Mouse (Mus musculus) layer of hippocampus, adult 2 months (tissue): ENCODE measurements at regions not wholly inside any gene's neighbourhood (a gene's known extent, or its start where the extent isn't known, plus 50 kb on each side); places are given as distances from the start of the nearest gene placed in this dataset.

Experiments
- DNase-seq, 2 experiments: peaks; one replicate each; pipeline ENCODE4 v3.0.0; 2022; ENCODE audit warnings: low spot score in 2 of 2
- H3K27ac ChIP-seq: fragments of 200-600 bp; 2 replicates; pipeline ENCODE4 v1.8.1; 2022
- H3K4me3 ChIP-seq: fragments of 200-600 bp; 2 replicates; pipeline ENCODE4 v1.8.1; 2022; ENCODE audit warnings: mild to moderate bottlenecking
- CTCF ChIP-seq: fragments of 200-600 bp; conservative IDR thresholded peaks from 2 replicates; pipeline ENCODE4 v1.8.1; 2022; ENCODE audit warnings: antibody characterized with exemption, mild to moderate bottlenecking, moderate library complexity

GRCm38 (mm10) chr12:77074602-77075001, 112.6 kb upstream of the Max start:
- DNase-seq, result no peak
- TF ChIP-seq CTCF, result no peak
- Histone ChIP-seq H3K4me3 (no peak overlapping the region), H3K27ac (no peak overlapping the region)

- no peak for DNase-seq
- Histone ChIP-seq H3K27ac (no peak overlapping the region), H3K4me3 (no peak overlapping the region)
- TF ChIP-seq CTCF, result no peak
Measured at GRCm38 (mm10) chr12:77071700-77072099, 109.7 kb upstream of the Max start.

GRCm38 (mm10) chr12:77067938-77068337, 105.9 kb upstream of the Max start:
- no peak overlapping the region for H3K27ac ChIP-seq
- TF ChIP-seq CTCF, result no peak
- no peak overlapping the region for H3K4me3 ChIP-seq
- DNase-seq, result no peak

GRCm38 (mm10) chr12:77067115-77067514, 105.1 kb upstream of the Max start:
- no peak for TF ChIP-seq CTCF
- no peak overlapping the region for H3K27ac ChIP-seq
- no peak for DNase-seq
- H3K4me3 ChIP-seq, result no peak overlapping the region

DNA sequence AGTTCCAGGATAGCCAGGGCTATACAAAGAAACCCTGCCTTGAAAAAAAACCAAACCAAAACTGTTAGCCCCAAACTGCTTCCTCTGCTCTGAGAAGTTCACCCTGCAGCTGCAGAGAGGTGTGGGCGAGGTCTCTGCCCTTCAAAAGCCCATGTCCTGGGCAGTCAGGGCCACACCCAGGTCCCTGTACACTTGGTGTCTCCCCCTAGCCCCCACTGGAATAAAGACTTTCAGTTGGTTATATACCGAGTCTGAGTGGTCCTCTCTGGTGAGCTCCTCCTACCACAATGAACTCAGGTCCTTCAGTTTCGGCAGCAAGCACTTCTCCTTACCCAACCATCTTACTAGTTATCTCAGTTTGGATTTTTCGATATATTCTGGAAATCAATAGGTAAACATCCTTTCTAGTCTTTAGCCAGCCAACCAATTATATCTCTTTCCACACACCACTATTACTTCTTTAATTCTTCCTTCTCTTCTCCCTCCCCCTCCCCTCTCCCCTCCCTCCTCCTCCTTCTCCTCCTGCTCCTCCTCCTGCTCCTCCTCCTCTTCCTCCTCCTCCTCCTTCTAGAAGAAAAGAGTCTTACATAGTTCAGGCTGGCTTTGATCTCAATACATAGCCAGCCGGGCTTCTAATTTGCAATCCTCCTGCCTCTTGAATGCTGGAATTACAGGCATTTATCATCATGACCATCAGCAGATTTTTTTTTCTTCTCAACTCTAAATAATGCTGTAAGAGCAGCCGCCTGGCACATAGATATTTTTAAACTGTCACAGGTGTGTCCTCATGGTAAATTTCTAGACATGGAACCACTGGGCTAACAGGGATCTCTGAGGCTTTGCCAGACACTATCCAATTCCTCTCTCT, 103.9 kb upstream of the Max start:
- DNase-seq, result no peak
- Histone ChIP-seq H3K4me3 (no peak overlapping the region), H3K27ac (no peak overlapping the region)
- no peak for TF ChIP-seq CTCF

DNA sequence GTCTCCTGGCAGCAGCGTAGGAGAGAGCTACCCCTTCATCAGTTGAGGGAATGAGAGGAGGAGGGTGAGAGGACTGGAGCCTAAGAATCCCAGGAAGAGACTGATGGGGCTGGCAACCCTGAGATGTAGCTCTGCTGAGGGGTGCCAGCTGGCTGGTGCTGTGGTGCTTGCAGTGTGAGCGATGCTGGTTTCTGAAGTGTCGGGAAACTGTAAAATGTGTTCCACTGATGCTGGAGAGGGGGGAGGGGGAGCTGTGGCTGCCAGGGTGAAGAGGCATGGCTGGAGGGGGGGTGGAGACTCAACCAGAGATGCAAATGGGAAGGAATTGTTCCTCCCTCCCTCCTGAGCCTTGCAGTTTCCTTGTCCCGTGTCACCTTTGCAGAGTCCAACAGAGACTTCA, 102.0 kb upstream of the Max start:
- H3K4me3 ChIP-seq, result no peak overlapping the region
- no peak for DNase-seq
- no peak overlapping the region for H3K27ac ChIP-seq
- no peak for TF ChIP-seq CTCF

DNA sequence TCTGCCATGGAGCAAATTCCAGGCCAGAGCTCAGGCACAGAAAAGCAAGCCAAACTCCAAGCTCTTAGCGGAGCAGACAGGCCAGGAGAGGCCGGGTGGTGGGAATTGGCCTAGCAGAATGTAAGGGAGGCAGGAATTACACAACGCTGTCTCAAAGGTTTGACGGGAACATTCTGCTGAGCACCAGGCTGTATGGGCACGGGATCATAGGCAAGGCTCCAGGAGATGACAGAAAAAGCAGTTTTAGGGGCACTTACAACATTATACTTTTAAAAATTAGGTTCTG, 99.5 kb upstream of the Max start:
- TF ChIP-seq CTCF, result no peak
- no peak overlapping the region for H3K4me3 ChIP-seq
- H3K27ac ChIP-seq, result peak overlapping the region; percentile 70
- no peak for DNase-seq

GRCm38 (mm10) chr12:77060766-77061561, 99.0 kb upstream of the Max start:
- Histone ChIP-seq H3K27ac (peak overlapping the region; percentile 70), H3K4me3 (peak overlapping the region; percentile 33; the same call in 1 of the 2 replicates)
- no peak for TF ChIP-seq CTCF
- DNase-seq, result no peak

- peak overlapping the region; percentile 46 for H3K27ac ChIP-seq
- H3K4me3 ChIP-seq, result peak overlapping the region; percentile 33
- TF ChIP-seq CTCF, result no peak
- no peak for DNase-seq
Measured at GRCm38 (mm10) chr12:77060060-77060695, 98.2 kb upstream of the Max start.

- DNase-seq, result no peak
- peak overlapping the region; percentile 46 for H3K27ac ChIP-seq
- TF ChIP-seq CTCF, result no peak
- H3K4me3 ChIP-seq, result no peak overlapping the region
Measured at GRCm38 (mm10) chr12:77059679-77060059, 97.7 kb upstream of the Max start.

- DNase-seq, result no peak
- Histone ChIP-seq H3K4me3 (no peak overlapping the region), H3K27ac (no peak overlapping the region)
- TF ChIP-seq CTCF, result no peak
Measured at GRCm38 (mm10) chr12:77058596-77059190, 96.7 kb upstream of the Max start.

- no peak for TF ChIP-seq CTCF
- H3K27ac ChIP-seq, result no peak overlapping the region
- no peak for DNase-seq
- H3K4me3 ChIP-seq, result no peak overlapping the region
Measured at GRCm38 (mm10) chr12:77056748-77057370, 94.9 kb upstream of the Max start.

DNA sequence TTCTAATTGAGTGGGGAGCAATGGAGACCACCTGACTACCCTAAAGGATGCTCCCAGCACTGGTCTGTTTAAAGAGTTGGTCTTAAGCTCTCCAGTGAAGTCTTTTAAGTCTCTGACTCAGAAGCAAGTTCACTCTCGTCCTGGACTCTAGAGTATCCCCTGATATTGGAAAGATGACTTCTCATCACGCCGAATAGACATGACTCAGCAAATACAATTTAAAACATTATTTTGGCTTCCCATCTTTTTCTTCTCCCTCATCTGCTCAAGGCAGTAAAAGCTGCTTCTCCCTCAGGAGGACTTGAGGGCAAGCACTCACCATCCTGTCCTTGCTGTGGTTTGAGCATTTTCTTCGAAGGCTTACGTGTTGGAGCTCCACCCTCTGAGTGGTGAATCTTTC, 92.7 kb upstream of the Max start:
- TF ChIP-seq CTCF, result no peak
- H3K4me3 ChIP-seq, result no peak overlapping the region
- H3K27ac ChIP-seq, result no peak overlapping the region
- DNase-seq, result no peak
